Mouse (Mus musculus) urinary bladder, postnatal 0 days (tissue): ENCODE results near the gene Ripply2. TPM values are rescaled to one million over a fixed set of nuclear protein-coding genes. Genes with fewer than 3 reads are reported as not detected.

Source experiments
- polyA plus RNA-seq: library from polyadenylated mRNA; unstranded; fragments of >200 nt; fragmentation: Nextera tagmentation; extraction: Ambion mirVana; gene quantifications from 2 replicates; pipeline ENCODE4 v1.2.1, GENCODE M21; 2015

Ripply2 gene
- polyA plus RNA-seq = not detected in 2 replicates

GRCm38 (mm10) chr9:87015288-87015937, at the start of gene Ripply2:
Gene Ripply2 (plus strand): TSS chr9:87015537.

GRCm38 (mm10) chr9:87021778-87022523, 6.6 kb downstream of the Ripply2 start, which contains the start of gene Cyb5r4:
Gene Cyb5r4 (plus strand): TSS chr9:87022014.

Other genes starting within 250 kb of the Ripply2 start
- gene Snap91, start 134.9 kb upstream of the Ripply2 start, polyA plus RNA-seq = 0.79 and 0.80 TPM in 2 replicates
- gene Cyb5r4, start 6.5 kb downstream of the Ripply2 start, polyA plus RNA-seq = 45.3 and 47.8 TPM in 2 replicates
- not detected in 2 replicates for gene Mrap2, start 128.8 kb downstream of the Ripply2 start, polyA plus RNA-seq
- gene Cep162, start 240.0 kb downstream of the Ripply2 start, polyA plus RNA-seq = 2.5 and 2.7 TPM in 2 replicates